Mouse (Mus musculus): ENCODE data around the gene Abracl. TPM values are rescaled to one million over a fixed set of nuclear protein-coding genes. Genes with fewer than 3 reads are reported as not detected.
A peak's percentile ranks its signal among the peaks of the same experiment; 100 is the strongest.

Abracl gene
- 264 and 282 TPM in 2 replicates for polyA plus RNA-seq (2015; fragmentation: Nextera tagmentation; extraction: Ambion mirVana)

GRCm38 (mm10) chr10:18022741-18023347 is at the start of gene Abracl:
TSS of gene Abracl (minus strand) at chr10:18023288.
- H3K27ac ChIP-seq (replicated peaks): peak within 1 kb of the TSS; percentile 98
- under 1% methylated on average over 37 of the region's 37 CpGs for WGBS

GRCm38 (mm10) chr10:18072871-18073270 is 49.8 kb upstream of the Abracl start:
- Histone ChIP-seq H3K36me3 (ENCODE audit: control insufficient read depth, insufficient read depth, low read length) (no peaks in the 10 kb centered on the region), H3K4me2 (replicated peaks; ENCODE audit: low read depth) (no peak overlapping the region), H3K4me1 (replicated peaks; ENCODE audit: control insufficient read depth, insufficient read depth) (0 out of 2 replicates have a peak, but pooled peaks cover 2% of the 10 kb centered on the region), H3K4me3 (ENCODE audit: low read depth, low read length) (no peak overlapping the region), H3K27me3 (ENCODE audit: control insufficient read depth, insufficient read depth, low read length) (no peaks in the 10 kb centered on the region), H3K27ac (replicated peaks) (no peak overlapping the region), H3K9me3 (ENCODE audit: control insufficient read depth, low read length) (no peaks in the 10 kb centered on the region), H3K9ac (ENCODE audit: low read length) (no peak overlapping the region)
- DNase-seq (ENCODE audit: low spot score): no peak
- TF ChIP-seq CTCF (IDR thresholded peaks at IDR 0.05; ENCODE audit: low read depth) (no peak), EP300 (optimal IDR thresholded peaks at IDR 0.05) (no peak)
- WGBS: 47% methylated on average over 3 of the region's 3 CpGs
- no peak for ATAC-seq (ENCODE audit: low FRiP score, low TSS enrichment)

More at GRCm38 (mm10) chr10:18022741-18023347, at the start of gene Abracl:
- H3K9ac ChIP-seq (ENCODE audit: low read length): peak within 1 kb of the TSS; percentile 93
- H3K4me2 ChIP-seq (replicated peaks; ENCODE audit: low read depth): peak within 1 kb of the TSS; percentile 67
- TF ChIP-seq CTCF (IDR thresholded peaks at IDR 0.05; ENCODE audit: low read depth): peak; percentile 52; the same call in 1 of the 2 replicates
- TF ChIP-seq EP300 (optimal IDR thresholded peaks at IDR 0.05): no peak
- H3K4me1 ChIP-seq (replicated peaks; ENCODE audit: control insufficient read depth, insufficient read depth): no peaks in the 10 kb centered on the region
- H3K9me3 ChIP-seq (ENCODE audit: control insufficient read depth, low read length): no peaks in the 10 kb centered on the region
- DNase-seq (ENCODE audit: low spot score) (peak; percentile 86), ATAC-seq (ENCODE audit: low FRiP score, low TSS enrichment) (peak; percentile 98)
- H3K27me3 ChIP-seq (ENCODE audit: control insufficient read depth, insufficient read depth, low read length): no peaks in the 10 kb centered on the region
- peak within 1 kb of the TSS; percentile 78 for H3K4me3 ChIP-seq (ENCODE audit: low read depth, low read length)
- no peaks in the 10 kb centered on the region for H3K36me3 ChIP-seq (ENCODE audit: control insufficient read depth, insufficient read depth, low read length)

GRCm38 (mm10) chr10:18070616-18071015 is 47.5 kb upstream of the Abracl start:
- no peak overlapping the region for H3K4me2 ChIP-seq (replicated peaks; ENCODE audit: low read depth)
- H3K4me3 ChIP-seq (ENCODE audit: low read depth, low read length): no peak overlapping the region
- no peaks in the 10 kb centered on the region for H3K27me3 ChIP-seq (ENCODE audit: control insufficient read depth, insufficient read depth, low read length)
- TF ChIP-seq EP300 (optimal IDR thresholded peaks at IDR 0.05) (no peak), CTCF (IDR thresholded peaks at IDR 0.05; ENCODE audit: low read depth) (no peak)
- H3K27ac ChIP-seq (replicated peaks): peak overlapping the region; percentile 56; the same call in 1 of the 2 replicates
- no peak for DNase-seq (ENCODE audit: low spot score)
- H3K9ac ChIP-seq (ENCODE audit: low read length): no peak overlapping the region
- WGBS: 77% methylated on average over 2 of the region's 2 CpGs
- no peaks in the 10 kb centered on the region for H3K9me3 ChIP-seq (ENCODE audit: control insufficient read depth, low read length)
- no peak for ATAC-seq (ENCODE audit: low FRiP score, low TSS enrichment)
- 0 out of 2 replicates have a peak, but pooled peaks cover 5% of the 10 kb centered on the region for H3K4me1 ChIP-seq (replicated peaks; ENCODE audit: control insufficient read depth, insufficient read depth)
- no peaks in the 10 kb centered on the region for H3K36me3 ChIP-seq (ENCODE audit: control insufficient read depth, insufficient read depth, low read length)

GRCm38 (mm10) chr10:18070144-18070543 is 47.1 kb upstream of the Abracl start:
- WGBS: 42% methylated on average over 3 of the region's 3 CpGs
- Histone ChIP-seq H3K36me3 (ENCODE audit: control insufficient read depth, insufficient read depth, low read length) (no peaks in the 10 kb centered on the region), H3K27ac (replicated peaks) (no peak overlapping the region), H3K9me3 (ENCODE audit: control insufficient read depth, low read length) (no peaks in the 10 kb centered on the region), H3K4me1 (replicated peaks; ENCODE audit: control insufficient read depth, insufficient read depth) (0 out of 2 replicates have a peak, but pooled peaks cover 5% of the 10 kb centered on the region), H3K4me2 (replicated peaks; ENCODE audit: low read depth) (no peak overlapping the region), H3K9ac (ENCODE audit: low read length) (no peak overlapping the region), H3K27me3 (ENCODE audit: control insufficient read depth, insufficient read depth, low read length) (no peaks in the 10 kb centered on the region), H3K4me3 (ENCODE audit: low read depth, low read length) (no peak overlapping the region)
- DNase-seq (ENCODE audit: low spot score): no peak
- TF ChIP-seq EP300 (optimal IDR thresholded peaks at IDR 0.05) (no peak), CTCF (IDR thresholded peaks at IDR 0.05; ENCODE audit: low read depth) (no peak)
- ATAC-seq (ENCODE audit: low FRiP score, low TSS enrichment): no peak

- H3K9me3 ChIP-seq (ENCODE audit: control insufficient read depth, low read length): no peaks in the 10 kb centered on the region
- no peaks in the 10 kb centered on the region for H3K36me3 ChIP-seq (ENCODE audit: control insufficient read depth, insufficient read depth, low read length)
- DNase-seq (ENCODE audit: low spot score) (no peak), ATAC-seq (ENCODE audit: low FRiP score, low TSS enrichment) (no peak)
- 0 out of 2 replicates have a peak, but pooled peaks cover 5% of the 10 kb centered on the region for H3K4me1 ChIP-seq (replicated peaks; ENCODE audit: control insufficient read depth, insufficient read depth)
- H3K27ac ChIP-seq (replicated peaks): no peak overlapping the region
- no peaks in the 10 kb centered on the region for H3K27me3 ChIP-seq (ENCODE audit: control insufficient read depth, insufficient read depth, low read length)
- no peak overlapping the region for H3K9ac ChIP-seq (ENCODE audit: low read length)
- H3K4me2 ChIP-seq (replicated peaks; ENCODE audit: low read depth): no peak overlapping the region
- WGBS: 65% methylated on average over 2 of the region's 2 CpGs
- H3K4me3 ChIP-seq (ENCODE audit: low read depth, low read length): no peak overlapping the region
- no peak for TF ChIP-seq CTCF (IDR thresholded peaks at IDR 0.05; ENCODE audit: low read depth)
- TF ChIP-seq EP300 (optimal IDR thresholded peaks at IDR 0.05): no peak
These were observed 46.5 kb upstream of the Abracl start for GRCm38 (mm10) chr10:18069576-18069975.

GRCm38 (mm10) chr10:18068880-18069279 is 45.8 kb upstream of the Abracl start:
- WGBS: 75% methylated on average over 2 of the region's 2 CpGs
- ATAC-seq (ENCODE audit: low FRiP score, low TSS enrichment): no peak
- Histone ChIP-seq H3K4me3 (ENCODE audit: low read depth, low read length) (no peak overlapping the region), H3K36me3 (ENCODE audit: control insufficient read depth, insufficient read depth, low read length) (no peaks in the 10 kb centered on the region), H3K4me2 (replicated peaks; ENCODE audit: low read depth) (no peak overlapping the region), H3K9me3 (ENCODE audit: control insufficient read depth, low read length) (no peaks in the 10 kb centered on the region), H3K4me1 (replicated peaks; ENCODE audit: control insufficient read depth, insufficient read depth) (0 out of 2 replicates have a peak, but pooled peaks cover 5% of the 10 kb centered on the region), H3K9ac (ENCODE audit: low read length) (no peak overlapping the region), H3K27me3 (ENCODE audit: control insufficient read depth, insufficient read depth, low read length) (no peaks in the 10 kb centered on the region), H3K27ac (replicated peaks) (no peak overlapping the region)
- TF ChIP-seq EP300 (optimal IDR thresholded peaks at IDR 0.05) (no peak), CTCF (IDR thresholded peaks at IDR 0.05; ENCODE audit: low read depth) (no peak)
- DNase-seq (ENCODE audit: low spot score): no peak

Data from stomach, postnatal 0 days (tissue).